Mouse (Mus musculus) limb, embryonic 10.5 days (tissue): Measurements from ENCODE around the gene Ccdc153. TPM values are rescaled to one million over a fixed set of nuclear protein-coding genes. Genes with fewer than 3 reads are reported as not detected.

Experiments used
- DNase-seq: peaks from one replicate; pipeline ENCODE4 v3.0.0-alpha.2; 2017; ENCODE audit warnings: low spot score
- H3K27ac ChIP-seq: fragments of 300-500 bp; sonication (generic); 2 replicates; pipeline ENCODE4 v1.5.1; 2016; ENCODE audit warnings: mild to moderate bottlenecking
- H3K27me3 ChIP-seq: fragments of 300-500 bp; sonication (generic); 2 replicates; pipeline ENCODE4 v1.6.1; 2016; ENCODE audit warnings: low read depth, mild to moderate bottlenecking; ENCODE audit not compliant: poor library complexity, severe bottlenecking
- H3K36me3 ChIP-seq: fragments of 300-500 bp; sonication (generic); 2 replicates; pipeline ENCODE4 v1.6.1; 2016; ENCODE audit warnings: mild to moderate bottlenecking, moderate library complexity
- H3K4me1 ChIP-seq: fragments of 300-500 bp; sonication (generic); 2 replicates; pipeline ENCODE4 v1.6.1; 2016
- H3K4me3 ChIP-seq: fragments of 300-500 bp; sonication (generic); 2 replicates; pipeline ENCODE4 v1.5.1; 2016; ENCODE audit warnings: mild to moderate bottlenecking, moderate library complexity
- H3K9me3 ChIP-seq: fragments of 300-500 bp; sonication (generic); replicated peaks from 2 replicates; pipeline ENCODE4 v1.6.1; 2016; ENCODE audit warnings: mild to moderate bottlenecking
- WGBS: fragments of 180-500 bp; shearing (Covaris S2); methylation state at CpG from one replicate; pipeline ENCODE4 v1.1.7; 2016; 5-methylcytosine and 5-hydroxymethylcytosine counted together
- polyA plus RNA-seq: library from polyadenylated mRNA; unstranded; fragments of >200 nt; fragmentation: Nextera tagmentation; extraction: Ambion mirVana; gene quantifications from 2 replicates; pipeline ENCODE4 v1.2.1, GENCODE M21; 2016

The Ccdc153 gene
- polyA plus RNA-seq, 1 experiment from 2014 or later: not detected

DNA sequence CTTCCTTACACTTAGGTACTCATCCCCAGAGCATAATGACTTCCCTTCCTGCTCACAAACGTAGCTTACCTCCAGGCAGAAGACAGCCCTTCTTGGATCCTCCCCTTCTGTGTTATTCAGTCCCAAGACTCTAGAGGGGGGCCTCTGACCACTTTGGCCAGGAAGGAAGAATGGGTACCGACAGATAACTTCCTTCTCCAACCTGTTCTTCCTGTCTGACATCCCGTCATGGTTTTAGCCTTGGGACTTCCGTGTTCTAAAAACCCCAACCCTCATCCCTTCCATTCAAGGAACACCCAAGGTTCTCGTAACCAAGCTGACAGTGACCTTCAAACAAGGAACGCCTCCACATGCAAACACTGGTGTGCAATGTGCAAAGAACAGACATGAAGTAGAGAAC is 28.0 kb downstream of the Ccdc153 start, which contains the start of gene Nlrx1:
Gene Nlrx1, minus strand, starts transcription at position 168 of the 400 bp plus-strand sequence.
- 87% methylated on average over 6 of the region's 6 CpGs for whole genome bisulfite sequencing
- H3K27ac ChIP-seq: peak within 1 kb of the TSS; percentile 89

GRCm38 (mm10) chr9:44269077-44269476 is 28.6 kb downstream of the Ccdc153 start:
- no peak overlapping the region for H3K27ac ChIP-seq
- no peaks in the 10 kb centered on the region for H3K9me3 ChIP-seq
- H3K36me3 ChIP-seq: no peaks in the 10 kb centered on the region
- H3K27me3 ChIP-seq: peaks cover 24% of the 10 kb centered on the region
- H3K4me3 ChIP-seq: no peak overlapping the region
- DNase-seq: no peak
- WGBS: 82% methylated on average over 3 of the region's 3 CpGs
- peaks cover 12% of the 10 kb centered on the region for H3K4me1 ChIP-seq

More for the DNA sequence above, 28.0 kb downstream of the Ccdc153 start, which contains the start of gene Nlrx1:
- Histone ChIP-seq H3K4me1 (peaks cover 12% of the 10 kb centered on the region), H3K27me3 (peaks cover 18% of the 10 kb centered on the region), H3K9me3 (no peaks in the 10 kb centered on the region), H3K36me3 (no peaks in the 10 kb centered on the region), H3K4me3 (peak within 1 kb of the TSS; percentile 66)
- no peak for DNase-seq

DNA sequence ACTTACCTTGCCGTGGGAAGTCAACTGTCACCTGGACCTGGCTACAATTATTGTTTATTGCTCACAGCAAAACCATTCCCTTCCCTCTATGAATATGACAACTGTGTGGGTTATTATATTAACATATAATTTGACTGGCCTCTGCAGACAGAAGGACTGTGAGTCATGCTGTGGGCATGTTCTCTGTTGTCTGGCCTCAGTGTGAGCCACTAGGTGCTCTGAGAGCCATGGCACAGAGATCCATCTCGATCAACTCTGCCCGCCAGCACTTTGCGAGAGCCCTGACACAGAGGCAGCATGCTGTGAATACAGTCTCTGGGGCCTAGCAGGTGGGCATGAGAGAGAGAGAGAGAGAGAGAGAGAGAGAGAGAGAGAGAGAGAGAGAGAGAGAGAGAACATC is 29.5 kb downstream of the Ccdc153 start:
- H3K36me3 ChIP-seq: no peaks in the 10 kb centered on the region
- WGBS: 89% methylated on average over 4 of the region's 4 CpGs
- H3K4me1 ChIP-seq: peaks cover 12% of the 10 kb centered on the region
- no peak for DNase-seq
- no peak overlapping the region for H3K4me3 ChIP-seq
- no peaks in the 10 kb centered on the region for H3K9me3 ChIP-seq
- no peak overlapping the region for H3K27ac ChIP-seq
- H3K27me3 ChIP-seq: peaks cover 25% of the 10 kb centered on the region

DNA sequence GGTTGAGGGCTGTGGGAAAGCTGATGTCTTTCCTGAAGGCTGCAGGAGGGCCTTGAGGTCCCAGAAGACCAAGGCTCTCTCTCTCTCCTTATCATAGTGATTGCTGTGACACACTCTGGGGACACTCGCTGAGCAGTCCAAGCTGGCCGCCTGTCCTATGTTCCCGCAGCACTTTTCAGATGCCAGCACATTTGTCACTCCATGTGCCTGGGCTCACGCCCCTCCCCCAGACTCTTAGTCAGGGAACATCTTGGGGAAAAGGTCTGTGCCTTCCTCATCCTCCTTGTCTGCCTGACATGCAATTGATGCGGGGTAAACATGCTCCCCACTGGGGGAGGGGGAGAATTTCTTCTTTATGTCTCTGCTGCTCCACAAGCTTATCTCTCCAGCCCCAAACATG is 42.7 kb downstream of the Ccdc153 start:
- H3K27ac ChIP-seq: no peak overlapping the region
- H3K27me3 ChIP-seq: peaks cover 34% of the 10 kb centered on the region
- no peak overlapping the region for H3K4me3 ChIP-seq
- H3K9me3 ChIP-seq: no peaks in the 10 kb centered on the region
- WGBS: 60% methylated on average over 5 of the region's 5 CpGs
- no peaks in the 10 kb centered on the region; the same call in 1 of the 2 replicates for H3K36me3 ChIP-seq
- DNase-seq: no peak
- H3K4me1 ChIP-seq: peaks cover 13% of the 10 kb centered on the region

DNA sequence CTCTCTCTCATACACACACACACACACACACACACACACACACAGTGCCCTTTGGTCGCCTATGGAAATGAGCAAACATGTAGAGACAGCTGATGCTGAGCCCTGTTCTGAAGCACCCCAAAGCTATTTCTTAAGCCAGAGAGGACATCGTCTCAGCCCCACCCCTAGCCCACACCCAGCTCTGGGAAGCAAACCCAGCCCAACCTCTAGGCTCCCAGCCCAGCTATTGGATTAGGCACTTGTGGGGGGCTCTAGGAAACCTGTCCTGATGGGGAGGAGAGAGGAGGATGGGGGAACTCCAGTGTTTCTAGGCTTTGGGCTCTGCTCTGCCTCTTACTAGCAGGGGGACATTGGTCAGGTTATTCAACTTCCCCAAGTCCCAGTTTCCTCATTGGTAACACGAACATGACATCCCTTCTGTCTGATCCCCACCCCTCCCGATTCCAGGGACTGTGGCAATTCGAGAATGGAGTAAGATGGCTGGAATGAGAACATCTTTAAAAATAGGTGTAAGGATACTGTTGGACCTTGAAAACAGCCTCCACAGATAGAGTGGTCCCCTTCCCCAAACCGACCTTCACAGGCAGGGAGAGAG is 45.9 kb downstream of the Ccdc153 start:
- peak overlapping the region; percentile 69; the same call in 1 of the 2 replicates for H3K4me3 ChIP-seq
- H3K27ac ChIP-seq: no peak overlapping the region
- WGBS: 21% methylated on average over 6 of the region's 6 CpGs
- H3K36me3 ChIP-seq: peaks cover 15% of the 10 kb centered on the region
- DNase-seq: no peak
- no peaks in the 10 kb centered on the region for H3K9me3 ChIP-seq
- H3K27me3 ChIP-seq: peaks cover 54% of the 10 kb centered on the region
- H3K4me1 ChIP-seq: peaks cover 26% of the 10 kb centered on the region

GRCm38 (mm10) chr9:44287003-44287400 is 46.5 kb downstream of the Ccdc153 start:
- H3K4me3 ChIP-seq: peak overlapping the region; percentile 69
- no peaks in the 10 kb centered on the region for H3K9me3 ChIP-seq
- DNase-seq: no peak
- H3K4me1 ChIP-seq: peaks cover 26% of the 10 kb centered on the region
- H3K27ac ChIP-seq: peak overlapping the region; percentile 80
- peaks cover 54% of the 10 kb centered on the region for H3K27me3 ChIP-seq
- 6% methylated on average over 11 of the region's 11 CpGs for WGBS
- H3K36me3 ChIP-seq: peaks cover 22% of the 10 kb centered on the region

- under 1% methylated on average over 47 of the region's 47 CpGs for WGBS
- peak; percentile 76 for DNase-seq
These were observed 47.1 kb downstream of the Ccdc153 start for GRCm38 (mm10) chr9:44287401-44288075.

DNA sequence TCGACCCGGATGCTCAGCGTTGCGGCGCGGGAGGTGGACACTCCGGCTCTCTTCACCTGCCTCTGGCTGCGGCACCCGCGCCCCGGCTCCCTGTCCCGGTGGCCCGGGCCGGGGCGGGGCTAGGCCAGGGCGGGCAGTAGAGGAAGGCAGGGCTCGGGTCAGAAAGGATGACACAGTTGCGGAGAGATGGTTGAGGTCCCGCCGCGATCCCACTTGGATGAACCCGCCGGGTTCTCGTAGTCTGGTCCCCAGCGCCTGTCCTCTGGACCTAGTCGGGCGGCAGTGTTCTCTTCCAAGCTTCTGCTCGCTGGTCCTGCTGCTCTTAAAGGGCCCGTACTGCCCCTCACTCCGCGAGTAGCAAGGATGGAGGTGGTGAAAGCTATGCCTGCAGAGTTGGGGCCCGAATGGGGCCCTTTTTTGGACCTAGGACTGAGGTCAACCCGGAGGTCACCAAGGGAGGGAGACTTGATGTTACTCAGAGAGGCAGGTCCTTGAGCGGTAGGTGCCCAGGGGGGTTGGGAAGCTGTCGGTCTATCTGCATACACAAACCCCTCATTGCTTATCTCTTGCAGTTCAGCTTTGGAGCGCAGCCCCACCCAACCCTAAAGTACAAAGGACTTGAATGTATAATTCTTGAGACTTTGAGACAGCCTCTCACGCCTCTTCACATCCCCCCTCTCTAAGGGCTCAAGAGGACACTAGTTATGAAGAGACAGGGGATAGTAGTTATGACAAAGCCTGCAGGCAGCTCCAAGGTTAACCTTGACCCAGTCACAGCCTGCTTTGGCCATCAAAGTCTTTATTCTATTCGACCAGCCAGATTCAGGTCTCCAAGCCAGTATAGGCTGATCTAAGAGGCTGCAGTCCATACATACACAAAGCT is 47.8 kb downstream of the Ccdc153 start, which contains the start of gene Abcg4:
Gene Abcg4, minus strand, starts transcription at position 540 of the 883 bp plus-strand sequence.
- Histone ChIP-seq H3K4me3 (peak within 1 kb of the TSS; percentile 69), H3K9me3 (no peaks in the 10 kb centered on the region), H3K36me3 (peaks cover 35% of the 10 kb centered on the region), H3K27ac (peak within 1 kb of the TSS; percentile 80), H3K27me3 (peaks cover 54% of the 10 kb centered on the region), H3K4me1 (peaks cover 26% of the 10 kb centered on the region)
- WGBS: 2% methylated on average over 38 of the region's 38 CpGs
- no peak for DNase-seq

More at GRCm38 (mm10) chr9:44287401-44288075, 47.1 kb downstream of the Ccdc153 start:
- peak overlapping the region; percentile 69 for H3K4me3 ChIP-seq
- H3K9me3 ChIP-seq: no peaks in the 10 kb centered on the region
- H3K36me3 ChIP-seq: peaks cover 27% of the 10 kb centered on the region
- peaks cover 26% of the 10 kb centered on the region for H3K4me1 ChIP-seq
- peak overlapping the region; percentile 80 for H3K27ac ChIP-seq
- H3K27me3 ChIP-seq: peaks cover 54% of the 10 kb centered on the region

- WGBS: 5% methylated on average over 11 of the region's 11 CpGs
- peaks cover 26% of the 10 kb centered on the region for H3K4me1 ChIP-seq
- no peak overlapping the region for H3K27ac ChIP-seq
- H3K27me3 ChIP-seq: peaks cover 54% of the 10 kb centered on the region
- H3K4me3 ChIP-seq: peak overlapping the region; percentile 69
- peaks cover 41% of the 10 kb centered on the region for H3K36me3 ChIP-seq
- H3K9me3 ChIP-seq: no peaks in the 10 kb centered on the region
- DNase-seq: no peak
These were observed 48.4 kb downstream of the Ccdc153 start for GRCm38 (mm10) chr9:44288959-44289291.

DNA sequence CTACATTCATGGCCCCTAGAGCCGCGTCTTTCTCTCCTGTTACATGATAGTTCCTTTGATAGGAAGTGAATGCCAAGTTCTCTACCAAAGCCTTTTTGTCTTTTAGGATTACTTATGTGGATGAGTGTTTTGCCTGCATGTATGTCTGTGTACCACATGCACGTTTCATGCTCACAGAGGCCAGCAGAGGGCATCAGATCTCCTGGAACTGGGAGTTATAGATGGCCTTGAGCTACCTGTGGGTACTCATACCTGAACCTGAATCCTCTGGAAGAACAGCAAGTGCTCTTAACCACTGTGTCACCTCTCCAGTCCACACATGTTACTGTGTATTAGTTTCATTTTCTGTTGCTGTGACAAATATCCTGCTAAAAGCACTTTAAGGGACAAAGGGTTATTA is 52.0 kb downstream of the Ccdc153 start:
- no peak for DNase-seq
- H3K9me3 ChIP-seq: no peaks in the 10 kb centered on the region
- peaks cover 23% of the 10 kb centered on the region for H3K4me1 ChIP-seq
- peaks cover 75% of the 10 kb centered on the region for H3K36me3 ChIP-seq
- H3K27me3 ChIP-seq: peaks cover 28% of the 10 kb centered on the region
- WGBS: 74% methylated on average over 3 of the region's 3 CpGs
- no peak overlapping the region for H3K4me3 ChIP-seq
- no peak overlapping the region for H3K27ac ChIP-seq
